Mouse (Mus musculus): ENCODE measurements around the gene Amn.

Gene Amn

GRCm38 (mm10) chr12:111245070-111245469 is 25.8 kb upstream of the Amn start:
- peaks cover 19% of the 10 kb centered on the region for H3K36me3 ChIP-seq (ENCODE audit: control insufficient read depth, insufficient read depth, low read length, poor library complexity, severe bottlenecking)
- H3K27me3 ChIP-seq (ENCODE audit: control insufficient read depth, insufficient read depth, low read length, poor library complexity, severe bottlenecking) = no peaks in the 10 kb centered on the region
- no peak for DNase-seq (ENCODE audit: low read depth, low spot score)

GRCm38 (mm10) chr12:111246808-111247464 is 24.0 kb upstream of the Amn start:
- Histone ChIP-seq H3K36me3 (ENCODE audit: control insufficient read depth, insufficient read depth, low read length, poor library complexity, severe bottlenecking) (peaks cover 28% of the 10 kb centered on the region), H3K27me3 (ENCODE audit: control insufficient read depth, insufficient read depth, low read length, poor library complexity, severe bottlenecking) (no peaks in the 10 kb centered on the region)
- DNase-seq (ENCODE audit: low read depth, low spot score) = no peak

GRCm38 (mm10) chr12:111249095-111249494 is 21.8 kb upstream of the Amn start:
- Histone ChIP-seq H3K36me3 (ENCODE audit: control insufficient read depth, insufficient read depth, low read length, poor library complexity, severe bottlenecking) (peaks cover 23% of the 10 kb centered on the region), H3K27me3 (ENCODE audit: control insufficient read depth, insufficient read depth, low read length, poor library complexity, severe bottlenecking) (no peaks in the 10 kb centered on the region)
- DNase-seq (ENCODE audit: low read depth, low spot score) = no peak

GRCm38 (mm10) chr12:111250116-111250515 is 20.8 kb upstream of the Amn start:
- H3K27me3 ChIP-seq (ENCODE audit: control insufficient read depth, insufficient read depth, low read length, poor library complexity, severe bottlenecking) = no peaks in the 10 kb centered on the region
- peaks cover 28% of the 10 kb centered on the region for H3K36me3 ChIP-seq (ENCODE audit: control insufficient read depth, insufficient read depth, low read length, poor library complexity, severe bottlenecking)
- no peak for DNase-seq (ENCODE audit: low read depth, low spot score)

GRCm38 (mm10) chr12:111251227-111251626 is 19.7 kb upstream of the Amn start:
- Histone ChIP-seq H3K36me3 (ENCODE audit: control insufficient read depth, insufficient read depth, low read length, poor library complexity, severe bottlenecking) (peaks cover 30% of the 10 kb centered on the region), H3K27me3 (ENCODE audit: control insufficient read depth, insufficient read depth, low read length, poor library complexity, severe bottlenecking) (no peaks in the 10 kb centered on the region)
- no peak for DNase-seq (ENCODE audit: low read depth, low spot score)

GRCm38 (mm10) chr12:111263650-111264049 is 7.2 kb upstream of the Amn start:
- H3K36me3 ChIP-seq (ENCODE audit: control insufficient read depth, insufficient read depth, low read length, poor library complexity, severe bottlenecking) = peaks cover 20% of the 10 kb centered on the region
- no peak for DNase-seq (ENCODE audit: low read depth, low spot score)
- no peaks in the 10 kb centered on the region for H3K27me3 ChIP-seq (ENCODE audit: control insufficient read depth, insufficient read depth, low read length, poor library complexity, severe bottlenecking)

- DNase-seq (ENCODE audit: low read depth, low spot score) = no peak
- Histone ChIP-seq H3K36me3 (ENCODE audit: control insufficient read depth, insufficient read depth, low read length, poor library complexity, severe bottlenecking) (peaks cover 14% of the 10 kb centered on the region; the same call in 1 of the 2 replicates), H3K27me3 (ENCODE audit: control insufficient read depth, insufficient read depth, low read length, poor library complexity, severe bottlenecking) (no peaks in the 10 kb centered on the region)
Observed at GRCm38 (mm10) chr12:111265212-111265611, 5.7 kb upstream of the Amn start.

- no peak for DNase-seq (ENCODE audit: low read depth, low spot score)
- Histone ChIP-seq H3K27me3 (ENCODE audit: control insufficient read depth, insufficient read depth, low read length, poor library complexity, severe bottlenecking) (no peaks in the 10 kb centered on the region; the same call in 1 of the 2 replicates), H3K36me3 (ENCODE audit: control insufficient read depth, insufficient read depth, low read length, poor library complexity, severe bottlenecking) (peaks cover 12% of the 10 kb centered on the region; the same call in 1 of the 2 replicates)
Observed at GRCm38 (mm10) chr12:111266592-111266991, 4.3 kb upstream of the Amn start.

- Histone ChIP-seq H3K36me3 (ENCODE audit: control insufficient read depth, insufficient read depth, low read length, poor library complexity, severe bottlenecking) (peaks cover 7% of the 10 kb centered on the region; the same call in 1 of the 2 replicates), H3K27me3 (ENCODE audit: control insufficient read depth, insufficient read depth, low read length, poor library complexity, severe bottlenecking) (no peaks in the 10 kb centered on the region; the same call in 1 of the 2 replicates)
- no peak for DNase-seq (ENCODE audit: low read depth, low spot score)
Observed at GRCm38 (mm10) chr12:111267673-111268325, 3.1 kb upstream of the Amn start.

GRCm38 (mm10) chr12:111271406-111271805 is 511 bp downstream of the Amn start:
- no peak for DNase-seq (ENCODE audit: low read depth, low spot score)
- H3K27me3 ChIP-seq (ENCODE audit: control insufficient read depth, insufficient read depth, low read length, poor library complexity, severe bottlenecking) = no peaks in the 10 kb centered on the region; the same call in 1 of the 2 replicates
- peaks cover 2% of the 10 kb centered on the region; the same call in 1 of the 2 replicates for H3K36me3 ChIP-seq (ENCODE audit: control insufficient read depth, insufficient read depth, low read length, poor library complexity, severe bottlenecking)

- Histone ChIP-seq H3K27me3 (ENCODE audit: control insufficient read depth, insufficient read depth, low read length, poor library complexity, severe bottlenecking) (no peaks in the 10 kb centered on the region; the same call in 1 of the 2 replicates), H3K36me3 (ENCODE audit: control insufficient read depth, insufficient read depth, low read length, poor library complexity, severe bottlenecking) (peaks cover 2% of the 10 kb centered on the region; the same call in 1 of the 2 replicates)
- no peak for DNase-seq (ENCODE audit: low read depth, low spot score)
Observed at GRCm38 (mm10) chr12:111271966-111272365, 1.1 kb downstream of the Amn start.

GRCm38 (mm10) chr12:111272420-111272819 is 1.5 kb downstream of the Amn start:
- DNase-seq (ENCODE audit: low read depth, low spot score) = peak; percentile 76
- Histone ChIP-seq H3K27me3 (ENCODE audit: control insufficient read depth, insufficient read depth, low read length, poor library complexity, severe bottlenecking) (no peaks in the 10 kb centered on the region; the same call in 1 of the 2 replicates), H3K36me3 (ENCODE audit: control insufficient read depth, insufficient read depth, low read length, poor library complexity, severe bottlenecking) (no peaks in the 10 kb centered on the region; the same call in 1 of the 2 replicates)

GRCm38 (mm10) chr12:111274006-111274405 is 3.1 kb downstream of the Amn start:
- no peak for DNase-seq (ENCODE audit: low read depth, low spot score)
- Histone ChIP-seq H3K36me3 (ENCODE audit: control insufficient read depth, insufficient read depth, low read length, poor library complexity, severe bottlenecking) (no peaks in the 10 kb centered on the region), H3K27me3 (ENCODE audit: control insufficient read depth, insufficient read depth, low read length, poor library complexity, severe bottlenecking) (no peaks in the 10 kb centered on the region; the same call in 1 of the 2 replicates)

GRCm38 (mm10) chr12:111274447-111275149 is 3.7 kb downstream of the Amn start:
- Histone ChIP-seq H3K36me3 (ENCODE audit: control insufficient read depth, insufficient read depth, low read length, poor library complexity, severe bottlenecking) (no peaks in the 10 kb centered on the region), H3K27me3 (ENCODE audit: control insufficient read depth, insufficient read depth, low read length, poor library complexity, severe bottlenecking) (no peaks in the 10 kb centered on the region; the same call in 1 of the 2 replicates)
- no peak for DNase-seq (ENCODE audit: low read depth, low spot score)

Measured in splenic B cell, adult 2 months (primary cell).